Mouse (Mus musculus) lung, postnatal 0 days (tissue): Measurements from ENCODE around the gene Rcc1. TPM values are rescaled to one million over a fixed set of nuclear protein-coding genes. Genes with fewer than 3 reads are reported as not detected.

Source experiments
- ATAC-seq: fragments of 200-750 bp; cut with Nextera tagmentation; 2 replicates; pipeline ENCODE4 v1.8.0; 2017; ENCODE audit warnings: moderate library complexity
- DNase-seq: peaks from one replicate; pipeline ENCODE4 v3.0.0-alpha.2; 2016; ENCODE audit warnings: low spot score
- H3K27ac ChIP-seq: fragments of 300-500 bp; sonication (generic); 2 replicates; pipeline ENCODE4 v1.5.1; 2014; ENCODE audit warnings: antibody characterized with exemption, mild to moderate bottlenecking, low read length, mixed read lengths
- H3K27me3 ChIP-seq: fragments of 300-500 bp; sonication (generic); replicated peaks from 2 replicates; pipeline ENCODE4 v1.6.1; 2014; ENCODE audit warnings: low read length, mixed read lengths; ENCODE audit not compliant: insufficient read depth
- H3K36me3 ChIP-seq: fragments of 300-500 bp; sonication (generic); 2 replicates; pipeline ENCODE4 v1.6.1; 2014; ENCODE audit warnings: low read length, mixed read lengths; ENCODE audit not compliant: insufficient read depth
- H3K4me1 ChIP-seq: fragments of 300-500 bp; sonication (generic); 2 replicates; pipeline ENCODE4 v1.6.1; 2014; ENCODE audit warnings: antibody characterized with exemption, low read depth, low read length, mixed read lengths; ENCODE audit not compliant: insufficient read depth
- H3K4me2 ChIP-seq: fragments of 300-500 bp; sonication (generic); replicated peaks from 2 replicates; pipeline ENCODE4 v1.6.1; 2014; ENCODE audit warnings: low read depth, mild to moderate bottlenecking, low read length, moderate library complexity, mixed read lengths
- H3K4me3 ChIP-seq: fragments of 300-500 bp; sonication (generic); 2 replicates; pipeline ENCODE4 v1.5.1; 2014; ENCODE audit warnings: low read depth, low read length
- H3K9ac ChIP-seq: fragments of 300-500 bp; sonication (generic); replicated peaks from 2 replicates; pipeline ENCODE4 v1.6.1; 2014; ENCODE audit warnings: low read depth, mild to moderate bottlenecking
- H3K9me3 ChIP-seq: fragments of 300-500 bp; sonication (generic); 2 replicates; pipeline ENCODE4 v1.6.1; 2016; ENCODE audit warnings: low read length, mixed read lengths
- CTCF ChIP-seq: IDR thresholded peaks from 2 replicates; pipeline ENCODE4 v1.5.1; 2016; ENCODE audit warnings: antibody characterized with exemption, mild to moderate bottlenecking
- EP300 ChIP-seq: IDR thresholded peaks from 2 replicates; pipeline ENCODE4 v1.6.1; 2016; ENCODE audit warnings: antibody characterized with exemption, mild to moderate bottlenecking, control low read depth
- WGBS: fragments of 180-500 bp; shearing (Covaris S2); extraction: QIAGEN DNeasy Blood & Tissue Kit; methylation state at CpG from one replicate; pipeline ENCODE4 v1.1.7; 2014; 5-methylcytosine and 5-hydroxymethylcytosine counted together
- polyA plus RNA-seq: library from polyadenylated mRNA; unstranded; fragments of >200 nt; fragmentation: Nextera tagmentation; extraction: Ambion mirVana; gene quantifications from 2 replicates; pipeline ENCODE4 v1.2.1, GENCODE M21; 2015

Gene Rcc1
- polyA plus RNA-seq, 1 experiment from 2014 or later = 14.3 TPM

DNA sequence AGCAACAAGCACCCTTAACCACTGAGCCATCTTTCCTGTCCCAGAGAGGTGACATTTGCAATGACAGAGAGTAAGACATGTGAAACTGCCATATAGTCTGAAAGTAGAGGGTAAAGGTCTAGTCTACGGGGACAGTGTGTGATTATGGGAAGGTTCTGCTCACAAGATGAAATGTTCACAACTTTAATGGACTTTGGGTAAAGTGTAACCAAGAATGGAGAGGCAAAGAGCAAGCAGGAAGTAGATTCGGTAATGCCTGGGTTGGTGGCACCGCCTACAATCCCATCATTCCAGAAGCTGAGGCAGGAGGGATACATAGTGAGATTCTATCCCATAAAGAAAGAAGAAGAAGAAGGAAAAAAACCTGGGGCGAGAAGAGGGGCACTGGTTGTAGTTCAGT, 7.1 kb downstream of the Rcc1 start:
- Histone ChIP-seq H3K4me1 (peaks cover 8% of the 10 kb centered on the region; the same call in 1 of the 2 replicates), H3K9ac (no peak overlapping the region), H3K4me3 (no peak overlapping the region), H3K4me2 (no peak overlapping the region), H3K27me3 (no peaks in the 10 kb centered on the region), H3K9me3 (no peaks in the 10 kb centered on the region), H3K36me3 (no peaks in the 10 kb centered on the region), H3K27ac (no peak overlapping the region)
- TF ChIP-seq EP300 = no peak
- no peak for TF ChIP-seq CTCF
- ATAC-seq (no peak), DNase-seq (no peak)
- 83% methylated on average over 4 of the region's 4 CpGs for WGBS

- Histone ChIP-seq H3K4me3 (no peak overlapping the region), H3K36me3 (no peaks in the 10 kb centered on the region), H3K9ac (no peak overlapping the region), H3K4me1 (peaks cover 8% of the 10 kb centered on the region; the same call in 1 of the 2 replicates), H3K27ac (no peak overlapping the region), H3K4me2 (no peak overlapping the region), H3K9me3 (no peaks in the 10 kb centered on the region), H3K27me3 (no peaks in the 10 kb centered on the region)
- DNase-seq = no peak
- ATAC-seq = no peak
- TF ChIP-seq CTCF = no peak
- no peak for TF ChIP-seq EP300
- WGBS = 39% methylated on average over 5 of the region's 5 CpGs
These were observed 7.6 kb downstream of the Rcc1 start for GRCm38 (mm10) chr4:132345843-132346212.

GRCm38 (mm10) chr4:132345135-132345842, 8.1 kb downstream of the Rcc1 start:
- Histone ChIP-seq H3K27me3 (no peaks in the 10 kb centered on the region), H3K4me1 (peaks cover 8% of the 10 kb centered on the region; the same call in 1 of the 2 replicates), H3K4me3 (peak overlapping the region; percentile 68), H3K4me2 (peak overlapping the region; percentile 98), H3K9me3 (no peaks in the 10 kb centered on the region), H3K27ac (no peak overlapping the region), H3K9ac (peak overlapping the region; percentile 45), H3K36me3 (no peaks in the 10 kb centered on the region)
- WGBS = 1% methylated on average over 82 of the region's 83 CpGs
- TF ChIP-seq EP300 = no peak
- TF ChIP-seq CTCF = peak; percentile 96
- ATAC-seq (peak; percentile 95), DNase-seq (peak; percentile 93)

DNA sequence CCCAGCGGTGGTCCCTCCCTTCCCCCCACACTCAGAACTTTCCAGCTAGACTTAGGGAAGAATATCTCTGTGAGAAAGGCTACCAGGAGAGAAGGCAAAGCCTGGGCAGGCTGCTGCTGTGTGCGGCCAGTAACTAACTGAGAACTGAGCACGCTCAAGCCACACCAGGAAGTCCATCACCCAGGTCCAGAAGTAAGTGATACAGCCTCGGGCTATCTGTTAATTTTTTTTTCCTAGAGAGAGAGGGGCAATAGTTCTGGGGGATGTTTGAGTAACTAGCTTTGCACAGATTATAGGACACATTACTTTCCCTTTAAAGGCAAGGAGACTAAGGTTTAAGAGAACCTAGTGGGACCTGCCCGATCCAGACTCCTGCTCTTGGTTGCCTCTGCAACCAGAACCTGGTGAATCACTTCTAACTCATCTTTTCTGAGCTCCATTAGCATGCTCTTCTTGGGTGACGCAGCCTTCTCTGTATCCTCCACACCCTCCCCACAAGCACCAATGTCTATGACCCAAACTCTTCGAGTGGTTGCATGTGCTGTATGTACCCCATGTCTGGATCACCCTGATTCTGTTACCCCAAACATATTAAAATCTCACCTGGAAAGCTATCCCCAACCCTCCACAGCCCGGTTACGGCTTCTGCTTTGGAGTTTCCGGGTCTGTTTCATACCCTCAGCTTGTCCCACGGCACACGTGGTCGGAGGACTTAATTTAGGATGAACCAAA, 8.8 kb downstream of the Rcc1 start:
- WGBS = 4% methylated on average over 13 of the region's 13 CpGs
- no peak overlapping the region for H3K27ac ChIP-seq
- 0 out of 2 replicates have a peak, but pooled peaks have one; percentile 3 for ATAC-seq

DNA sequence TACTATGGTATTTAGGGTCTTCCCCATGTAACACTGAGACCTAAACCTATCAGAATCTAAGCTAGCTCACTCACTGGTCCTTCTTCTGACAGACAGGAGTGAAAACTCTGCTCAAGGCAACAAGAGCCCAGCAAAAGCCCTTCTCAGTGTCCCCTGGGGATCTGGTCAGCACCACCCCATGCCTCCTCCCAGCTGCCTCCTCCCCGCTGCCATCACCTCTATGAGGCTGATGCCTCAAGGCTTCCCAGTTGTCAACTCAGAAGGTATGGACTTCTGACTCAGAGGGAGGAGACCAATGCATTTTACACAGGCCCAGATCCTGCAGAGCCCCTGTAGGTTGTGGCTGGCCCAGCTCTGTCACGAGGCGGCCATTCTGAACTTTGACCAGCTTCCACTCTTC, 12.0 kb downstream of the Rcc1 start:
- Histone ChIP-seq H3K27me3 (no peaks in the 10 kb centered on the region), H3K36me3 (0 out of 2 replicates have a peak, but pooled peaks cover 3% of the 10 kb centered on the region), H3K9me3 (no peaks in the 10 kb centered on the region), H3K4me3 (no peak overlapping the region), H3K4me2 (no peak overlapping the region), H3K4me1 (peaks cover 8% of the 10 kb centered on the region; the same call in 1 of the 2 replicates), H3K9ac (no peak overlapping the region), H3K27ac (no peak overlapping the region)
- ATAC-seq = no peak
- no peak for DNase-seq
- 92% methylated on average over 3 of the region's 3 CpGs for WGBS
- TF ChIP-seq CTCF = no peak
- TF ChIP-seq EP300 = no peak

More for the DNA sequence above, 8.8 kb downstream of the Rcc1 start:
- Histone ChIP-seq H3K9ac (no peak overlapping the region), H3K27me3 (no peaks in the 10 kb centered on the region), H3K9me3 (no peaks in the 10 kb centered on the region), H3K4me3 (peak overlapping the region; percentile 68), H3K4me1 (peaks cover 8% of the 10 kb centered on the region; the same call in 1 of the 2 replicates), H3K4me2 (peak overlapping the region; percentile 98), H3K36me3 (no peaks in the 10 kb centered on the region)
- DNase-seq = no peak
- no peak for TF ChIP-seq EP300
- no peak for TF ChIP-seq CTCF

- WGBS = 85% methylated on average over 13 of the region's 13 CpGs
- no peak overlapping the region for H3K9ac ChIP-seq
- H3K9me3 ChIP-seq = no peaks in the 10 kb centered on the region
- no peak for DNase-seq
- no peaks in the 10 kb centered on the region for H3K27me3 ChIP-seq
- H3K4me2 ChIP-seq = no peak overlapping the region
- H3K4me3 ChIP-seq = no peak overlapping the region
- H3K4me1 ChIP-seq = no peaks in the 10 kb centered on the region
- TF ChIP-seq EP300 (no peak), CTCF (no peak)
- no peak for ATAC-seq
- H3K36me3 ChIP-seq = 0 out of 2 replicates have a peak, but pooled peaks cover 9% of the 10 kb centered on the region
- no peak overlapping the region for H3K27ac ChIP-seq
These were observed 14.5 kb downstream of the Rcc1 start for GRCm38 (mm10) chr4:132338943-132339342.
